Mouse (Mus musculus) MEL (cell line): ENCODE results near the gene Chadl. TPM values are rescaled to one million over a fixed set of nuclear protein-coding genes. Genes with fewer than 3 reads are reported as not detected.

Experiments used
- DNase-seq: peaks from one replicate; pipeline ENCODE4 v3.0.0; 2011; ENCODE audit warnings: low read depth, low spot score
- H3K27ac ChIP-seq: 2 replicates; pipeline ENCODE4 v1.5.1; 2012; ENCODE audit warnings: low read depth, mild to moderate bottlenecking, control low read depth, low read length, moderate library complexity; ENCODE audit not compliant: control insufficient read depth
- H3K27me3 ChIP-seq, 2 experiments: fragments of 150-350 bp in 1 of 2; sonication (generic) in 1 of 2; 2 replicates each; pipeline ENCODE4 v1.6.1; 2012; ENCODE audit warnings: low read length in 2 of 2, mild to moderate bottlenecking in 2 of 2, improper control_type of control experiment in 1 of 2, moderate library complexity in 1 of 2; ENCODE audit not compliant: insufficient read depth in 2 of 2, control insufficient read depth in 1 of 2
- H3K36me3 ChIP-seq, 2 experiments: 2 replicates each; pipeline ENCODE4 v1.6.1; 2012 to 2014; ENCODE audit warnings: low read length in 2 of 2, improper control_type of control experiment in 1 of 2, inconsistent platforms in 1 of 2, mild to moderate bottlenecking in 1 of 2; ENCODE audit not compliant: insufficient read depth in 2 of 2, control insufficient read depth in 1 of 2
- H3K4me1 ChIP-seq, 2 experiments: fragments of 150-350 bp in 1 of 2; sonication (generic) in 1 of 2; 2 replicates each; pipeline ENCODE4 v1.6.1; 2012; ENCODE audit warnings: low read length in 2 of 2, improper control_type of control experiment in 1 of 2, mild to moderate bottlenecking in 1 of 2; ENCODE audit not compliant: insufficient read depth in 2 of 2, control insufficient read depth in 1 of 2
- H3K4me3 ChIP-seq, 2 experiments: fragments of 150-350 bp in 1 of 2; sonication (generic) in 1 of 2; 2 replicates each; pipeline ENCODE4 v1.5.1; 2012; ENCODE audit warnings: low read depth in 2 of 2, low read length in 2 of 2, mild to moderate bottlenecking in 2 of 2, moderate library complexity in 2 of 2, control low read depth in 1 of 2, improper control_type of control experiment in 1 of 2; ENCODE audit not compliant: control insufficient read depth in 1 of 2, insufficient read depth in 1 of 2
- H3K79me2 ChIP-seq: 2 replicates; pipeline ENCODE4 v1.6.1; 2012; ENCODE audit warnings: mild to moderate bottlenecking, low read length, moderate library complexity; ENCODE audit not compliant: control insufficient read depth, poor library complexity, insufficient read depth
- H3K9ac ChIP-seq: 2 replicates; pipeline ENCODE4 v1.6.1; 2012; ENCODE audit warnings: low read depth, mild to moderate bottlenecking, control low read depth, low read length, moderate library complexity; ENCODE audit not compliant: control insufficient read depth, poor library complexity, severe bottlenecking
- H3K9me3 ChIP-seq: fragments of 150-350 bp; sonication (generic); replicated peaks from 2 replicates; pipeline ENCODE4 v1.6.1; 2012; ENCODE audit warnings: mild to moderate bottlenecking, low read length, improper control_type of control experiment, moderate library complexity; ENCODE audit not compliant: insufficient read depth
- CHD2 ChIP-seq: IDR thresholded peaks from 2 replicates; pipeline ENCODE4 v1.6.1; 2011; ENCODE audit warnings: low read length, improper control_type of control experiment
- CTCF ChIP-seq, 3 experiments: IDR thresholded peaks in 2 of 3; conservative IDR thresholded peaks in 1 of 3; 2 replicates each; pipeline ENCODE4 v1.5.1; 2011 to 2012; ENCODE audit warnings: low read length in 3 of 3, low read depth in 2 of 3, mild to moderate bottlenecking in 2 of 3, improper control_type of control experiment in 1 of 3, inconsistent platforms in 1 of 3, mixed read lengths in 1 of 3, moderate library complexity in 1 of 3; ENCODE audit not compliant: control insufficient read depth in 1 of 3, insufficient read depth in 1 of 3, poor library complexity in 1 of 3, severe bottlenecking in 1 of 3
- E2F4 ChIP-seq: IDR thresholded peaks from 2 replicates; pipeline ENCODE4 v1.6.1; 2011; ENCODE audit warnings: low read depth, low read length, improper control_type of control experiment, borderline replicate concordance
- ELF1 ChIP-seq: IDR thresholded peaks from 2 replicates; pipeline ENCODE4 v1.6.1; 2014; ENCODE audit warnings: low read depth, mild to moderate bottlenecking, inconsistent platforms, low read length, improper control_type of control experiment, moderate library complexity
- GABPA ChIP-seq: IDR thresholded peaks from 2 replicates; pipeline ENCODE4 v1.6.1; 2012; ENCODE audit warnings: low read depth, mild to moderate bottlenecking, inconsistent platforms, low read length, improper control_type of control experiment, moderate library complexity
- GATA1 ChIP-seq: IDR thresholded peaks from 2 replicates; pipeline ENCODE4 v1.6.1; 2011; ENCODE audit warnings: low read depth, low read length, improper control_type of control experiment
- KAT2A ChIP-seq: conservative IDR thresholded peaks from 2 replicates; pipeline ENCODE4 v1.6.1; 2012; ENCODE audit warnings: low read depth, low read length, improper control_type of control experiment, inconsistent platforms
- MAFK ChIP-seq: IDR thresholded peaks from 2 replicates; pipeline ENCODE4 v1.6.1; 2011; ENCODE audit warnings: low read depth, mild to moderate bottlenecking, low read length, improper control_type of control experiment, borderline replicate concordance
- MAX ChIP-seq: IDR thresholded peaks from 2 replicates; pipeline ENCODE4 v1.6.1; 2011; ENCODE audit warnings: low read length, improper control_type of control experiment
- MYB ChIP-seq: IDR thresholded peaks from 2 replicates; pipeline ENCODE4 v1.6.1; 2011; ENCODE audit warnings: mild to moderate bottlenecking, low read depth, low read length, improper control_type of control experiment
- MYC ChIP-seq: IDR thresholded peaks from 2 replicates; pipeline ENCODE4 v1.6.1; 2011; ENCODE audit warnings: low read depth, mild to moderate bottlenecking, low read length, improper control_type of control experiment, moderate library complexity
- RAD21 ChIP-seq: IDR thresholded peaks from 2 replicates; pipeline ENCODE4 v1.6.1; 2011; ENCODE audit warnings: mild to moderate bottlenecking, low read depth, low read length, improper control_type of control experiment
- RCOR1 ChIP-seq: IDR thresholded peaks from 2 replicates; pipeline ENCODE4 v1.6.1; 2012; ENCODE audit warnings: low read depth, mild to moderate bottlenecking, inconsistent platforms, low read length, improper control_type of control experiment
- SMC3 ChIP-seq: IDR thresholded peaks from 2 replicates; pipeline ENCODE4 v1.6.1; 2011; ENCODE audit warnings: low read depth, low read length, improper control_type of control experiment
- TAL1 ChIP-seq: IDR thresholded peaks from 2 replicates; pipeline ENCODE4 v1.6.1; 2012; ENCODE audit warnings: mild to moderate bottlenecking, inconsistent platforms, low read length, moderate library complexity, mixed read lengths
- TCF12 ChIP-seq: IDR thresholded peaks from 2 replicates; pipeline ENCODE4 v1.6.1; 2014; ENCODE audit warnings: low read depth, mild to moderate bottlenecking, inconsistent platforms, low read length, improper control_type of control experiment, moderate library complexity
- ZC3H11A ChIP-seq: IDR thresholded peaks from 2 replicates; pipeline ENCODE4 v1.6.1; 2012; ENCODE audit warnings: low read depth, mild to moderate bottlenecking, inconsistent platforms, low read length, improper control_type of control experiment
- ZKSCAN1 ChIP-seq: IDR thresholded peaks from 2 replicates; pipeline ENCODE4 v1.6.1; 2012; ENCODE audit warnings: low read depth, mild to moderate bottlenecking, inconsistent platforms, low read length, improper control_type of control experiment, moderate library complexity
- ZMIZ1 ChIP-seq: IDR thresholded peaks from 2 replicates; pipeline ENCODE4 v1.6.1; 2012; ENCODE audit warnings: low read depth, mild to moderate bottlenecking, inconsistent platforms, low read length, improper control_type of control experiment, moderate library complexity
- ZNF384 ChIP-seq: IDR thresholded peaks from 2 replicates; pipeline ENCODE4 v1.6.1; 2012; ENCODE audit warnings: low read depth, mild to moderate bottlenecking, inconsistent platforms, low read length, improper control_type of control experiment
- polyA plus RNA-seq, 2 experiments: library from polyadenylated mRNA; stranded (reverse) in 1 of 2; unstranded in 1 of 2; fragments of >175 nt in 1 of 2; fragments of >200 nt in 1 of 2; gene quantifications; 2 replicates each; pipeline versions ENCODE4 v1.2.1 to v1.2.4; 2012; ENCODE audit warnings: low replicate concordance in 2 of 2, low read depth in 1 of 2; ENCODE audit not compliant: insufficient read length in 2 of 2, insufficient read depth in 1 of 2, missing spikeins in 1 of 2
- total RNA-seq: library from RNA; depleted of rRNA; stranded (reverse); fragments of 300-350 nt; gene quantifications from 2 replicates; pipeline ENCODE4 v1.2.3, GENCODE M21; 2012

Gene Chadl
- total and polyA plus RNA-seq, 3 experiments: 0.42 to 0.72 TPM; not detected in 1

DNA sequence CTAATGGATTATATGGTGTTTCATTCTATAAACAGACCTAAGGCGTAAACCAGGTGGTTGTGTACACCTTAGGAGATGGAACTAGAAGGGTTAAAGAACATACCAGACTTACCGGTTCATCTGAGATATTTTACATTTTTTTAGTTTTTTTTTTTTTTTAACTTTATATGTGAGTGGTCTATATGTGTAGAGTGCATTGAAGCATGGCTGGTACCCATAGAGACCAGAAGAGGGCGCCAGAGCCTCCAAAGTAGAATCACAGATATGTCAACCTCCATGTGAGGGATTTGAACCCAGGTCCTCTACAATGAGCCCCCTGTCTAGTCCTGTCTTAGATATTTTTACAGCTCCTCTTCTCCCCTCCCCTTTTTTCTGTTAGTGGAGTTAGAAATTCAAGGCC lies 760 bp upstream of the Chadl start:
- peak; percentile 89 for TF ChIP-seq ZNF384
- TF ChIP-seq MYC: peak; percentile 58; the same call in 1 of the 2 replicates
- peak; percentile 75 for TF ChIP-seq RAD21
- TF ChIP-seq KAT2A: no peak
- TF ChIP-seq ZC3H11A: peak; percentile 78
- TF ChIP-seq TCF12: no peak
- no peak for TF ChIP-seq MYB
- no peak for TF ChIP-seq GATA1
- TF ChIP-seq MAX: no peak
- TF ChIP-seq SMC3: peak; percentile 73
- no peak for TF ChIP-seq GABPA
- TF ChIP-seq CTCF (IDR thresholded peaks at IDR 0.05 in 2 of 3, conservative IDR thresholded peaks at IDR 0.05 in 1 of 3; ENCODE audit: control insufficient read depth in 1 of 3, insufficient read depth in 1 of 3, low read depth in 2 of 3, low read length in 3 of 3, poor library complexity in 1 of 3, severe bottlenecking in 1 of 3): peak; percentile 71 to 82 (median 75)
- no peak for TF ChIP-seq ELF1
- no peaks in the 10 kb centered on the region for H3K9me3 ChIP-seq
- H3K79me2 ChIP-seq: no peaks in the 10 kb centered on the region
- no peak overlapping the region for H3K4me3 ChIP-seq
- no peaks in the 10 kb centered on the region for H3K27me3 ChIP-seq
- H3K36me3 ChIP-seq: peaks cover 0 to 8% of the 10 kb centered on the region in 2 experiments; a peak in 1 of 4 replicates
- no peak overlapping the region for H3K27ac ChIP-seq
- no peak overlapping the region for H3K9ac ChIP-seq
- H3K4me1 ChIP-seq: peaks cover 2 to 11% of the 10 kb centered on the region in 2 experiments; a peak in 2 of 4 replicates
- peak; percentile 80 for DNase-seq

DNA sequence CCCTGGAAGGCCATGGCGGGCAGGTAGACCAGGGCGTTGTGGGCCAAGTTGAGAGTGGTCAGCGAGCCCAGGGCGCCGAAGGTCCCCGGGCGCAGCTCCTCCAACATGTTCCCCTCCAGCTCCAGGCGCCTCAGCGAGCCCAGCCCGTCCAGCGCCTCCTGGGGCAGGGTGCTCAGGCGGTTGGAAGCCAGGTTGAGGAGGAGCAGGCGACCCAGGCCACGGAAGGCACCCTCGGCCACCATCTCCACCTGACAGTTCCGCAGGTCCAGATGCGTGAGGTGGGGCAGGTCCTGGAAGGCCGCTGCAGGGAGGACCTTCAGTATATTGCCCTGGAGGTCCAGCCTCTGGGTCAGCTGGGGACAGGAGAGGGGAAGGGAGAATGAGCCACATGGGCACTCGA lies 2.2 kb downstream of the Chadl start:
- H3K4me1 ChIP-seq: peaks cover 0 to 2% of the 10 kb centered on the region in 2 experiments; a peak in 1 of 4 replicates
- no peak for DNase-seq
- no peak overlapping the region for H3K9ac ChIP-seq
- H3K79me2 ChIP-seq: no peaks in the 10 kb centered on the region
- no peaks in the 10 kb centered on the region for H3K9me3 ChIP-seq
- no peak overlapping the region for H3K27ac ChIP-seq
- no peaks in the 10 kb centered on the region for H3K27me3 ChIP-seq
- 0 out of 4 replicates have a peak, but pooled peaks cover 0 to 1% of the 10 kb centered on the region in 2 experiments for H3K36me3 ChIP-seq
- H3K4me3 ChIP-seq: no peak overlapping the region
- TF ChIP-seq CHD2 (no peak), RCOR1 (no peak), ZMIZ1 (no peak), ZNF384 (no peak), E2F4 (no peak), ZKSCAN1 (no peak), TAL1 (no peak), RAD21 (no peak), MAFK (no peak), TCF12 (no peak)
